Mouse (Mus musculus): ENCODE results near the gene Rapgef2.
"Not testable (repeated sequence)": the region's sequence is repeated elsewhere in the genome, so short reads cannot be mapped to it uniquely, and the experiment has no call there.

Gene Rapgef2

GRCm38 (mm10) chr3:79083030-79083429 is 203.3 kb downstream of the Rapgef2 start:
- DNase-seq = no peak

GRCm38 (mm10) chr3:79079076-79079475 is 207.2 kb downstream of the Rapgef2 start:
- no peak for DNase-seq

- DNase-seq = no peak
Measured at GRCm38 (mm10) chr3:79074970-79075369, 211.3 kb downstream of the Rapgef2 start.

DNA sequence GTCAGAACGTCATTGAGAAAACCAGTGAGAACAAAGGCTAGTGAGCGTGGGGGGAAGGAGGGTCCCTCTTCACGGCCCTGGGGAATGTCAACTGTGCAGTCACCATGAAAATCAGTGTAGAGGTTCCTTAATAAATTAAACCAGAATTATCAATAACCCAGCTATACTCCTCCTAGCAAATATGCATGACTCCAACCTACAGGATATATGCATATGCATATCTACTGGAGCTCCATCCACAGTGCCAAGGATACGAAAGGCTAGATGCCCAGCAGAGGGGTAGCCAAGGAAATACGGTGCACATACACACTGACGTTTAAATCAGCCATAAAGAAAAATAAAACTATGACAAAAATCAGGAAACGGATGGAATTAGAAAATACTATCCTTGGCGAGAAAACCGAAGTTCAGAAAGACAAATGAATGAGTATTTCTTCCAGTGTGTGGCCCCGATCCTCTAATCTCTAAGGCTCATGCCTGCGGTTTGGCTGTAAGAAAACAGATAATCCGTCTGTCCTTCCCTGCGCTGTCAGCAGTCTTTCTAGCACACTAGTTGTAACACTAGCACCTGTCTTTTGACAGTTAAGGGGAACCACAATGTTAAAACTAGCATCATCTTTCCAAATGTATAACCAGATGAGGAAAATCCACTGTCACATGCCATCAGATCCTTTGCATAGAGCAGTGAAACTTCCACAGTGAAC is 212.6 kb downstream of the Rapgef2 start:
- DNase-seq = no peak

- DNase-seq = no peak
Measured at GRCm38 (mm10) chr3:79071561-79071960, 214.8 kb downstream of the Rapgef2 start.

- no peak for DNase-seq
Measured at GRCm38 (mm10) chr3:79069891-79070290, 216.4 kb downstream of the Rapgef2 start.

- DNase-seq = no peak
Measured at GRCm38 (mm10) chr3:79068976-79069375, 217.3 kb downstream of the Rapgef2 start.

- DNase-seq = no peak
Measured at GRCm38 (mm10) chr3:79066455-79067055, 219.8 kb downstream of the Rapgef2 start.

- DNase-seq = no peak
Measured at GRCm38 (mm10) chr3:79064096-79064495, 222.2 kb downstream of the Rapgef2 start.

GRCm38 (mm10) chr3:79061426-79061825 is 224.9 kb downstream of the Rapgef2 start:
- no peak for DNase-seq

- not testable (repeated sequence) for DNase-seq
Measured at GRCm38 (mm10) chr3:79058491-79058890, 227.8 kb downstream of the Rapgef2 start.

DNA sequence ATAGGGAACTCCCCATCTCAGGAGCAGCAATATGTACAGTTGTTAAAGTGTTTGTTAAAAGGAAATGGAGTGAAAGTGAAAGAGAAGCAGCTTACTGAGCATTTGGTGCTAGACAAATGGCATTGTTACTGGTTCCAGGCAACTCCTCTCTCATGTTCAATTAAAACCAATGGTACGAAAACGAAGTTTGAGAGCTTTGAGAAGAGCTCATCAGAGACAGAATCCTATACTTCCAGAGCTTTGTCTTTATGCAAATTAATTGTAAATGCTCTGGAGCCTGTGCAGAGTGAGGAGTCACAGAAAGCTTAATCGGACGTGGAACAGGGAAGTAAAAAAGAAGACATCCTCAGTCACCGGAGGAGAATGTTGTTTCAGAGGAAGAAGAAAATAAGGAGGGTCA is 241.1 kb downstream of the Rapgef2 start:
- no peak for DNase-seq

DNA sequence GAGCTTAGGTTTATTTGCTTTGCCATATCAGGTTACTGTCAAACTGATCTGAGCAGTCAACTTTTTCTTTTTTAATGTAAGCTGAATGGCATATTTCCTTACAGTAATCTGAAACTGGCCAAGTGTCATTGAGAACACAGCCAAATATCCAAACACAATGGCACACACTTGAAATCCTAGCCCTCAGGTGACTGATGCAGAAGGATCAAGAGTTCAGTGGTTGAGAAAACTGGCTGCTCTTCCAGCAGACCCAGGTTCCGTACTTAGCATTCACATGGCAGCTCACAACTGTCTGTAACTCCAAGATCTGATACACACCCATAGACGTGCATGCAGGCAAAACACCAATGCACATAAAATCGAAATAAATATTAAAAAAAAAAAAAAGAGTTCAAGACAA is 243.3 kb downstream of the Rapgef2 start:
- no peak for DNase-seq

DNA sequence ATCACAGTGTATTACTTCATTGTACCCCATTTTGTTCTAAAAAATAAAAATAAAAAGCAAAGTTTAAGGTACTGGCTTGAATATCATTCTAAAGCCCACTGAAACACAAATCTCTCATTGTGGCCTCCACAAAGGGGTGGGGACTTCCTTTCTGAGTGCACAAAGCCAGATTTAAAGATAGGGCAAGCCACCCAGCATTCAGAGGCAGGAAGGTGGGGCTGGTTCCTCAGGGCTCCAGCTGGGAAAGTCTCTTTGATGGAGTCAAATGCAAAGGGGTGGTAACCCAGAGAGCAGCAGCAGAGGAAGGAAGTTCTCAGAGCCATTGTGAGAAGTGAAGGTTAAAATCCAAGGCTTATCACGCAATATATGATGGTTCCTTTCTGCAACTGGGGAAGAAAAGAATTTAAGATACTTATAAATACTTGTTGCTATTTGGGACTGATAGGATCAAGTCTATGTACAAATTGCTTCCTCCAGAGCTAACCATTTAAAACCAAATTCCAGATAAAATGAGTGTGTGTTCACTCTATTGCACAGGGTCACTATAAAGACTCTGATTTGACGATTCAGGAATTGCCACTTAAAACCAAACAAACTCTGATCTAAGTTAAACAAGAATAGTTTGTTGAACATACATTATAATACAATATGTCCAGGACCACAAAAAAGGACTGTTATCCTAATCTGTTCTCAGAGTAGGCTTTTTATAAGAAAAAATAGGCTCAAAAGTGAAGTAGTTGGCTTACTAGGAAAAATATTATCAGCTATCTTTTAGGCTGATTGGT is 246.5 kb downstream of the Rapgef2 start:
- DNase-seq = no peak

GRCm38 (mm10) chr3:79039008-79039407 is 247.3 kb downstream of the Rapgef2 start:
- no peak for DNase-seq

GRCm38 (mm10) chr3:79034457-79034856 is 251.9 kb downstream of the Rapgef2 start:
- DNase-seq = no peak

DNA sequence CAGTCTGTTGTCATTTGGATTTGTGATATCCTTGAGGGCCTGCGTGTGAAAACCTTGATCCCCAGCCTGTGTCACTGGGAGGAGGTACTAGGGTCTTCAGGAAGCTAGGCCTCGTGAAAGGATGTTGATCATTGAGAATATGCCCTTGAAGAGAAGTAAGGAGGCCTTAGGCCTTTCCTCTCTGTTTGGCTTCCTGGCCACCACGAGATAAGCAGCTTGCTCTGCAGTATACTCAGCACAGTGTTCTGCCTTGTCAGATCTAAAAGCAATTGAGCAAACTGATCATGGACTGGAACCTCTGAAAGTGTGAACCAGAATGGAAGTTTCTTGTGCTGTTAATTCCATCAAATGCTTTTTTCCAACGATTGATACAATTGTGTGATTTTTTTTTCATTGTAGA is 255.5 kb downstream of the Rapgef2 start:
- no peak for DNase-seq

- DNase-seq = no peak
Measured at GRCm38 (mm10) chr3:79028153-79028878, 258.0 kb downstream of the Rapgef2 start.

GRCm38 (mm10) chr3:79025983-79026382 is 260.3 kb downstream of the Rapgef2 start:
- DNase-seq = no peak

DNA sequence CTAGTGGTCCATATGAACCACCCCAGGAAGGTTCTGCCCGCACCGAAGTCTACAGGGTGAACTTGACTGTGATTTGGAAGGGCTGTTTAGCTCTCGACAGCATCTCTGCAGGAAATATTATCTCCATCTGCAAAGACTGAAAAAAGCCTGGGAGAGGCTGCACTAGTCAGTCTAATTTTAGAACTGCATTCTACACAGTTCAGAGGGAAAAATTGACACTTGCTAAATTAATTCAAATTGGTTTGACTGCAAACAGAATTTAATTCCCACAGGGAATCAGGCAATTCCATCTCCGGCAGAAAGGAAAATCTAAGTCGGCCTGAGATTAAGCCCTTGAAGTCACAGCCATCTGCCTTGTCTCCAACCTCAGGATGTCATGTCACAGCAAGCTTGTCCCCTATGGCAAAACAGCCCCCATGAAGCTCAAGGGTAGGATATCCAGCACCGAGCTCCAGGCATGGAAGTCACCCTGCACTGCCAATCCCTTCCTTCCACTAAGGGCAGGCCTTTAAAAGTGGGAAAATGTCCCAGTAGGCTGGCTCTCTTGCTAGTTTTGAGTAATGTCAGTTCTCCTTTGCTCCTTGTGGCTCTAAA is 262.5 kb downstream of the Rapgef2 start:
- DNase-seq = no peak

GRCm38 (mm10) chr3:79022690-79023089 is 263.6 kb downstream of the Rapgef2 start:
- DNase-seq = no peak

- DNase-seq = no peak
Measured at GRCm38 (mm10) chr3:79017440-79017839, 268.9 kb downstream of the Rapgef2 start.

DNA sequence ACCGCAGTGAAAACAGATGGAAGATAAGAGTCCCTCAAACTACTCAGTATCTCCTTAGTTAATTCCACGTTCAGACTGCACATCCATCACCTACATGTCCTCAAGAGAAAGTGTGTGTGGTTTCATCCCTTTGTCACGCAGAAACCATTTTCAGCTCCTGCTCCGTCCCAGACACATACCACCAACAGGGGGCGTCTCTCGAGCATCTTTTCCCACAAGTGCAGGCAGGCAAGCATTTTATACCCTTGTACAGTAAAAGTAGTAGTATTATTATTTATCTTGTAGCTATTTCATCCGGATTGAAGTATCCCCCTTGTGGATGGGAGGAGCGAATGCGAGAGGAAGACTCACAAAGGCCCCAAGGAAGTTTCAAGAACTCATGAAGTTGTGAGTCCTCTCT is 269.5 kb downstream of the Rapgef2 start:
- no peak for DNase-seq

All from thymus, postnatal 14 days (tissue).